Mouse (Mus musculus): ENCODE measurements at regions not wholly inside any gene's neighbourhood (a gene's known extent, or its start where the extent isn't known, plus 50 kb on each side); places are given as distances from the start of the nearest gene placed in this dataset.

DNA sequence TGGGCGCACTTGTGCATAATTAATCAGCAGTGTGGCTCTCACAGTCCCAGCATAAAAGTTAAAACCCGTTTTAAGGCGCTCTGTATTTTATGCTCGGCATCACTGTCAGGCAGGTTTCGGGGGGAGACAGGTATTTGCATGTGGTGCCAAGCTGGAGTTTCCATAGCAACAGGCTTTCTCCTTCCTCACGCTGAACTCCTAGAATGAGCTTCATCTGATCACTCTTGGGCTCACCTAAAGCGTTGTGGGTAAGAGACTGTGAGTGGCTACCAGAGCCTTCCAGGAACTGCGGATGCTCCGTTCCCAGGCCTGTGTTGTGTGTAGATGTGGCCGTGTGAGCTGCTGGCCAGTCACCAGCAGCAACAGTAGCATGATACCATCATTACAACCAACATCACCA is 161.5 kb downstream of the Ajap1 start:
- no peak for DNase-seq (ENCODE audit: extremely low read depth)
- Histone ChIP-seq H3K4me1 (ENCODE audit: control insufficient read depth in 1 of 2, insufficient read depth in 2 of 2) (no peaks in the 10 kb centered on the region), H3K27ac (ENCODE audit: insufficient read depth, low read depth) (no peak overlapping the region), H3K4me3 (replicated peaks in 1 of 3; ENCODE audit: low read depth in 2 of 3, low read length in 2 of 3, poor library complexity in 1 of 3) (peak overlapping the region in 1 of 3 experiments; percentile 6), H3K27me3 (replicated peaks) (no peaks in the 10 kb centered on the region), H3K36me3 (replicated peaks in 1 of 2; ENCODE audit: control insufficient read depth in 1 of 2, insufficient read depth in 1 of 2, low read length in 1 of 2) (no peaks in the 10 kb centered on the region), H3K4me2 (ENCODE audit: insufficient read depth, low read depth, poor library complexity, severe bottlenecking) (no peak overlapping the region), H3K9me3 (replicated peaks; ENCODE audit: low read length) (peaks cover 94% of the 10 kb centered on the region), H3K9ac (ENCODE audit: insufficient read depth, low read depth) (no peak overlapping the region), H3K79me2 (replicated peaks; ENCODE audit: control insufficient read depth, extremely low read depth, insufficient read depth, poor library complexity, severe bottlenecking) (no peaks in the 10 kb centered on the region)
- TF ChIP-seq JUN (IDR thresholded peaks at IDR 0.05; ENCODE audit: insufficient read depth, low read depth, low read length) (no peak), KAT2A (IDR thresholded peaks at IDR 0.05; ENCODE audit: insufficient replicate concordance, low read length) (no peak), POLR2AphosphoS2 (IDR thresholded peaks at IDR 0.05; ENCODE audit: low read depth, low read length) (no peak), ZMIZ1 (IDR thresholded peaks at IDR 0.05; ENCODE audit: low read depth, low read length) (no peak), CTCF (conservative IDR thresholded peaks at IDR 0.05 in 1 of 2, IDR thresholded peaks at IDR 0.05 in 1 of 2; ENCODE audit: low read depth in 2 of 2, low read length in 2 of 2) (no peak)
- in situ Hi-C loops (cut with MboI; ENCODE audit: low pct_ligation_motif_present, low pct_unique_long_range_greater_than_20kb, low sequenced_read_pairs) (no loop called here), dilution Hi-C loops (cut with MboI; ENCODE audit: extremely low pct_ligation_motif_present, extremely low pct_unique_long_range_greater_than_20kb, low sequenced_read_pairs) (no loop called here)

GRCm38 (mm10) chr4:153320602-153321001 is 162.0 kb downstream of the Ajap1 start:
- DNase-seq (ENCODE audit: extremely low read depth): no peak
- Histone ChIP-seq H3K4me3 (replicated peaks in 1 of 3; ENCODE audit: low read depth in 2 of 3, low read length in 2 of 3, poor library complexity in 1 of 3) (no peak overlapping the region), H3K79me2 (replicated peaks; ENCODE audit: control insufficient read depth, extremely low read depth, insufficient read depth, poor library complexity, severe bottlenecking) (no peaks in the 10 kb centered on the region), H3K9ac (ENCODE audit: insufficient read depth, low read depth) (no peak overlapping the region), H3K9me3 (replicated peaks; ENCODE audit: low read length) (peaks cover 93% of the 10 kb centered on the region), H3K4me2 (ENCODE audit: insufficient read depth, low read depth, poor library complexity, severe bottlenecking) (no peak overlapping the region), H3K4me1 (ENCODE audit: control insufficient read depth in 1 of 2, insufficient read depth in 2 of 2) (no peaks in the 10 kb centered on the region), H3K36me3 (replicated peaks in 1 of 2; ENCODE audit: control insufficient read depth in 1 of 2, insufficient read depth in 1 of 2, low read length in 1 of 2) (no peaks in the 10 kb centered on the region), H3K27ac (ENCODE audit: insufficient read depth, low read depth) (no peak overlapping the region), H3K27me3 (replicated peaks) (no peaks in the 10 kb centered on the region)
- TF ChIP-seq NELFE (IDR thresholded peaks at IDR 0.05; ENCODE audit: low read depth, low read length) (no peak), SIN3A (IDR thresholded peaks at IDR 0.05; ENCODE audit: low read length) (no peak), TCF12 (IDR thresholded peaks at IDR 0.05; ENCODE audit: low read depth, low read length) (no peak), USF1 (IDR thresholded peaks at IDR 0.05; ENCODE audit: low read depth, low read length) (no peak), KAT2A (IDR thresholded peaks at IDR 0.05; ENCODE audit: insufficient replicate concordance, low read length) (no peak), ETS1 (conservative IDR thresholded peaks at IDR 0.05; ENCODE audit: low read depth, low read length) (no peak), RCOR1 (conservative IDR thresholded peaks at IDR 0.05; ENCODE audit: low read depth, low read length) (no peak), MEF2A (IDR thresholded peaks at IDR 0.05; ENCODE audit: borderline replicate concordance, low read depth, low read length) (no peak), PAX5 (IDR thresholded peaks at IDR 0.05; ENCODE audit: low read length) (no peak), CHD1 (IDR thresholded peaks at IDR 0.05; ENCODE audit: low read depth, low read length) (no peak)
- dilution Hi-C loops (cut with MboI; ENCODE audit: extremely low pct_ligation_motif_present, extremely low pct_unique_long_range_greater_than_20kb, low sequenced_read_pairs): no loop called here
- in situ Hi-C loops (cut with MboI; ENCODE audit: low pct_ligation_motif_present, low pct_unique_long_range_greater_than_20kb, low sequenced_read_pairs): no loop called here
